Mouse (Mus musculus): ENCODE measurements around the gene Ovgp1. TPM values are rescaled to one million over a fixed set of nuclear protein-coding genes. Genes with fewer than 3 reads are reported as not detected.
A peak's percentile ranks its signal among the peaks of the same experiment; 100 is the strongest.
"Not testable (repeated sequence)": the region's sequence is repeated elsewhere in the genome, so short reads cannot be mapped to it uniquely, and the experiment has no call there.

The Ovgp1 gene
- polyA plus RNA-seq, 1 experiment = 17.3 TPM

GRCm38 (mm10) chr3:106001416-106002370 lies 28.2 kb downstream of the Ovgp1 start:
- Histone ChIP-seq H3K27ac (ENCODE audit: insufficient read depth, low read length) (no peak overlapping the region), H3K27me3 (ENCODE audit: control insufficient read depth, insufficient read depth, low read length) (no peaks in the 10 kb centered on the region), H3K4me3 (replicated peaks; ENCODE audit: insufficient read depth, low read depth, low read length) (peak overlapping the region; percentile 14), H3K4me1 (ENCODE audit: control insufficient read depth, insufficient read depth, low read length) (peaks cover 7% of the 10 kb centered on the region; the same call in 1 of the 2 replicates)
- no peak for TF ChIP-seq CTCF (IDR thresholded peaks at IDR 0.05; ENCODE audit: borderline replicate concordance, insufficient read depth, low read depth, low read length)
- TF ChIP-seq POLR2A (IDR thresholded peaks at IDR 0.05; ENCODE audit: borderline replicate concordance, insufficient read depth, low read length) = no peak
- WGBS = 24% methylated on average over 17 of the region's 17 CpGs
- peak; percentile 11 to 23 for DNase-seq

GRCm38 (mm10) chr3:106003360-106003759 lies 29.8 kb downstream of the Ovgp1 start:
- not testable (repeated sequence) for H3K27me3 ChIP-seq (ENCODE audit: control insufficient read depth, insufficient read depth, low read length); H3K4me3 ChIP-seq (replicated peaks; ENCODE audit: insufficient read depth, low read depth, low read length); DNase-seq; H3K27ac ChIP-seq (ENCODE audit: insufficient read depth, low read length); H3K4me1 ChIP-seq (ENCODE audit: control insufficient read depth, insufficient read depth, low read length)
- 56% methylated on average over 10 of the region's 10 CpGs for WGBS

- TF ChIP-seq POLR2A (IDR thresholded peaks at IDR 0.05; ENCODE audit: borderline replicate concordance, insufficient read depth, low read length) (no peak), CTCF (IDR thresholded peaks at IDR 0.05; ENCODE audit: borderline replicate concordance, insufficient read depth, low read depth, low read length) (no peak)
- DNase-seq = no peak
- WGBS = 84% methylated on average over 2 of the region's 2 CpGs
- Histone ChIP-seq H3K4me1 (ENCODE audit: control insufficient read depth, insufficient read depth, low read length) (no peaks in the 10 kb centered on the region), H3K27me3 (ENCODE audit: control insufficient read depth, insufficient read depth, low read length) (no peaks in the 10 kb centered on the region), H3K4me3 (replicated peaks; ENCODE audit: insufficient read depth, low read depth, low read length) (no peak within 1 kb of the TSS), H3K27ac (ENCODE audit: insufficient read depth, low read length) (no peak within 1 kb of the TSS)
Measured at GRCm38 (mm10) chr3:106014546-106014945, 41.0 kb downstream of the Ovgp1 start, which contains the start of gene Pifo. TSS of gene Pifo (minus strand) at chr3:106014646.

GRCm38 (mm10) chr3:106021840-106022239 lies 48.3 kb downstream of the Ovgp1 start:
- H3K4me1 ChIP-seq (ENCODE audit: control insufficient read depth, insufficient read depth, low read length) = no peaks in the 10 kb centered on the region
- H3K27ac ChIP-seq (ENCODE audit: insufficient read depth, low read length) = no peak overlapping the region
- no peaks in the 10 kb centered on the region for H3K27me3 ChIP-seq (ENCODE audit: control insufficient read depth, insufficient read depth, low read length)
- no peak for TF ChIP-seq POLR2A (IDR thresholded peaks at IDR 0.05; ENCODE audit: borderline replicate concordance, insufficient read depth, low read length)
- peak; percentile 45; the same call in 1 of the 2 replicates for TF ChIP-seq CTCF (IDR thresholded peaks at IDR 0.05; ENCODE audit: borderline replicate concordance, insufficient read depth, low read depth, low read length)
- H3K4me3 ChIP-seq (replicated peaks; ENCODE audit: insufficient read depth, low read depth, low read length) = no peak overlapping the region
- peak in 1 of 2 experiments; percentile 19 for DNase-seq

- Histone ChIP-seq H3K27me3 (ENCODE audit: control insufficient read depth, insufficient read depth, low read length) (no peaks in the 10 kb centered on the region), H3K4me3 (replicated peaks; ENCODE audit: insufficient read depth, low read depth, low read length) (no peak overlapping the region), H3K4me1 (ENCODE audit: control insufficient read depth, insufficient read depth, low read length) (no peaks in the 10 kb centered on the region), H3K27ac (ENCODE audit: insufficient read depth, low read length) (no peak overlapping the region)
- TF ChIP-seq CTCF (IDR thresholded peaks at IDR 0.05; ENCODE audit: borderline replicate concordance, insufficient read depth, low read depth, low read length) = no peak
- no peak for TF ChIP-seq POLR2A (IDR thresholded peaks at IDR 0.05; ENCODE audit: borderline replicate concordance, insufficient read depth, low read length)
- 94% methylated on average over 2 of the region's 2 CpGs for WGBS
- DNase-seq = no peak
Measured at GRCm38 (mm10) chr3:106024135-106024534, 50.6 kb downstream of the Ovgp1 start.

GRCm38 (mm10) chr3:106032781-106033180 lies 59.3 kb downstream of the Ovgp1 start, which contains the start of gene Chil5:
TSS of gene Chil5 (minus strand) at chr3:106032814.
- 13% methylated on average over 1 of the region's 1 CpGs for WGBS
- H3K4me3 ChIP-seq (replicated peaks; ENCODE audit: insufficient read depth, low read depth, low read length) = no peak within 1 kb of the TSS
- DNase-seq = peak in 1 of 2 experiments; percentile 75
- no peaks in the 10 kb centered on the region for H3K27me3 ChIP-seq (ENCODE audit: control insufficient read depth, insufficient read depth, low read length)
- TF ChIP-seq CTCF (IDR thresholded peaks at IDR 0.05; ENCODE audit: borderline replicate concordance, insufficient read depth, low read depth, low read length) (no peak), POLR2A (IDR thresholded peaks at IDR 0.05; ENCODE audit: borderline replicate concordance, insufficient read depth, low read length) (no peak)
- no peak within 1 kb of the TSS for H3K27ac ChIP-seq (ENCODE audit: insufficient read depth, low read length)
- H3K4me1 ChIP-seq (ENCODE audit: control insufficient read depth, insufficient read depth, low read length) = no peaks in the 10 kb centered on the region

Other genes with a start within 250 kb of the Ovgp1 start
- gene Rap1a, start 172.4 kb upstream of the Ovgp1 start, polyA plus RNA-seq (2012; rRNA removed) = 60.9 and 66.2 TPM in 2 replicates
- gene Adora3, start 102.9 kb upstream of the Ovgp1 start, polyA plus RNA-seq (2012; rRNA removed) = 0.43 and 0.52 TPM in 2 replicates
- 0.52 TPM in 1 of 2 replicates, not detected in the other for gene Tmigd3, start 102.8 kb upstream of the Ovgp1 start, polyA plus RNA-seq (2012; rRNA removed)
- 0.40 and 0.72 TPM in 2 replicates for gene I830077J02Rik, start 41.0 kb upstream of the Ovgp1 start, polyA plus RNA-seq (2012; rRNA removed)
- gene Wdr77, start 14.3 kb upstream of the Ovgp1 start, polyA plus RNA-seq (2012; rRNA removed) = 56.5 and 56.9 TPM in 2 replicates
- 396 and 419 TPM in 2 replicates for gene Atp5f1, start 13.6 kb upstream of the Ovgp1 start, polyA plus RNA-seq (2012; rRNA removed)
- gene Pifo, start 40.9 kb downstream of the Ovgp1 start, polyA plus RNA-seq (2012; rRNA removed) = 1.2 and 1.8 TPM in 2 replicates
- 7.2 and 10.0 TPM in 2 replicates for gene Chil5, start 59.1 kb downstream of the Ovgp1 start, polyA plus RNA-seq (2012; rRNA removed)
- gene Chia1, start 139.5 kb downstream of the Ovgp1 start, polyA plus RNA-seq (2012; rRNA removed) = 0.65 and 1.0 TPM in 2 replicates
- gene Chil3, start 193.9 kb downstream of the Ovgp1 start, polyA plus RNA-seq (2012; rRNA removed) = 0.11 and 0.39 TPM in 2 replicates
- not detected in 2 replicates for gene Chil4, start 245.8 kb downstream of the Ovgp1 start, polyA plus RNA-seq (2012; rRNA removed)